Mouse (Mus musculus): ENCODE results near the gene Apon.

- TF ChIP-seq CTCF (conservative IDR thresholded peaks at IDR 0.05; ENCODE audit: low read length) = no peak
- no peak for TF ChIP-seq POU5F1 (IDR thresholded peaks at IDR 0.05; ENCODE audit: borderline replicate concordance, low read length)
- no peak for TF ChIP-seq NANOG (IDR thresholded peaks at IDR 0.05; ENCODE audit: borderline replicate concordance, low read length)
These were observed 2.4 kb downstream of the Apon start for GRCm38 (mm10) chr10:128256328-128256727.
